Mouse (Mus musculus): ENCODE measurements around the gene Slc35b2.

Gene Slc35b2

GRCm38 (mm10) chr17:45584096-45584896, 20.6 kb downstream of the Slc35b2 start:
- no peak for DNase-seq (ENCODE audit: low read depth, low spot score)

GRCm38 (mm10) chr17:45584939-45585678, 21.4 kb downstream of the Slc35b2 start:
- DNase-seq (ENCODE audit: low read depth, low spot score) = no peak

GRCm38 (mm10) chr17:45585725-45586448, 22.2 kb downstream of the Slc35b2 start:
- DNase-seq (ENCODE audit: low read depth, low spot score) = no peak

GRCm38 (mm10) chr17:45586449-45586837, 22.8 kb downstream of the Slc35b2 start:
- DNase-seq (ENCODE audit: low read depth, low spot score) = no peak

- DNase-seq (ENCODE audit: low read depth, low spot score) = no peak
Measured at GRCm38 (mm10) chr17:45588370-45588769, 24.7 kb downstream of the Slc35b2 start.

- DNase-seq (ENCODE audit: low read depth, low spot score) = no peak
Measured at GRCm38 (mm10) chr17:45589236-45589635, 25.6 kb downstream of the Slc35b2 start.

- DNase-seq (ENCODE audit: low read depth, low spot score) = no peak
Measured at GRCm38 (mm10) chr17:45589844-45590243, 26.2 kb downstream of the Slc35b2 start.

GRCm38 (mm10) chr17:45590410-45590809, 26.7 kb downstream of the Slc35b2 start:
- DNase-seq (ENCODE audit: low read depth, low spot score) = no peak

GRCm38 (mm10) chr17:45591701-45592605, 28.3 kb downstream of the Slc35b2 start:
- DNase-seq (ENCODE audit: low read depth, low spot score) = no peak

GRCm38 (mm10) chr17:45592606-45593431, 29.1 kb downstream of the Slc35b2 start:
- no peak for DNase-seq (ENCODE audit: low read depth, low spot score)

GRCm38 (mm10) chr17:45593479-45593878, 29.8 kb downstream of the Slc35b2 start:
- no peak for DNase-seq (ENCODE audit: low read depth, low spot score)

GRCm38 (mm10) chr17:45594195-45594594, 30.5 kb downstream of the Slc35b2 start:
- no peak for DNase-seq (ENCODE audit: low read depth, low spot score)

GRCm38 (mm10) chr17:45594881-45595735, 31.4 kb downstream of the Slc35b2 start:
- no peak for DNase-seq (ENCODE audit: low read depth, low spot score)

GRCm38 (mm10) chr17:45595736-45596390, 32.2 kb downstream of the Slc35b2 start:
- no peak for DNase-seq (ENCODE audit: low read depth, low spot score)

GRCm38 (mm10) chr17:45596631-45597396, 33.1 kb downstream of the Slc35b2 start:
- DNase-seq (ENCODE audit: low read depth, low spot score) = no peak

GRCm38 (mm10) chr17:45597787-45598186, 34.1 kb downstream of the Slc35b2 start:
- DNase-seq (ENCODE audit: low read depth, low spot score) = no peak

GRCm38 (mm10) chr17:45598376-45598775, 34.7 kb downstream of the Slc35b2 start:
- no peak for DNase-seq (ENCODE audit: low read depth, low spot score)

GRCm38 (mm10) chr17:45598891-45599290, 35.2 kb downstream of the Slc35b2 start:
- no peak for DNase-seq (ENCODE audit: low read depth, low spot score)

All from WW6 (cell line).